Mouse (Mus musculus) layer of hippocampus, adult 18-20 months (tissue): ENCODE results near the gene Atg3. TPM values are rescaled to one million over a fixed set of nuclear protein-coding genes. Genes with fewer than 3 reads are reported as not detected.

Experiments
- DNase-seq, 2 experiments: peaks; one replicate each; pipeline ENCODE4 v3.0.0; 2022; ENCODE audit warnings: low spot score in 2 of 2
- total RNA-seq, 2 experiments: library from RNA; stranded (reverse); gene quantifications; 2 replicates each; pipeline ENCODE4 v1.2.3; 2021

Gene Atg3
- total RNA-seq, 2 experiments from 2014 or later: 42.3 to 42.7 TPM

- DNase-seq: no peak
These were observed 45.9 kb downstream of the Atg3 start for GRCm38 (mm10) chr16:45204438-45204837.

GRCm38 (mm10) chr16:45204859-45205670 lies 46.5 kb downstream of the Atg3 start:
- DNase-seq: no peak

GRCm38 (mm10) chr16:45222016-45222415 lies 63.4 kb downstream of the Atg3 start:
- DNase-seq: no peak

GRCm38 (mm10) chr16:45222771-45223170 lies 64.2 kb downstream of the Atg3 start:
- no peak for DNase-seq

GRCm38 (mm10) chr16:45223648-45224388 lies 65.2 kb downstream of the Atg3 start, which contains the start of gene Btla:
Btla (plus strand) TSS chr16:45224315.
- no peak for DNase-seq

- DNase-seq: no peak
These were observed 65.9 kb downstream of the Atg3 start for GRCm38 (mm10) chr16:45224431-45225008.

DNA sequence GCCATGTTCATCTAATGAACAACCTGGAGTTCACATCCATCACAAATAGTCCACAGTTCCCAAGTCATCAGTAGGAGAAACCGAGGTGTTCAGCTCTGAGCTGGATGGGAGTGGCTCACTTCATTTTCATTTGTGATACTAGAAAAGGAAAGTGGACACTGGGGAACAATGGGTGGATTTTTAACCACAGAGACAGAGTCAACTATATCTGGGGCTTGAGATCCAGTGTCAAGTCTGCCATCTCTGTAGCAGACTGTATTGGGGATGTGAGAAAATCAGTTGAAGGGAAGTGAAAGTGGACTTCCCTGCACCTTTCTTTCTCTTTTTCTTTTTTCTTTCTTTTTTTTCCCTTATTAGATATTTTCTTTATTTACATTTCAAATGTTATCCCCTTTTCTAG lies 68.4 kb downstream of the Atg3 start:
- DNase-seq: no peak

- DNase-seq: no peak
These were observed 72.7 kb downstream of the Atg3 start for GRCm38 (mm10) chr16:45231296-45231695.

DNA sequence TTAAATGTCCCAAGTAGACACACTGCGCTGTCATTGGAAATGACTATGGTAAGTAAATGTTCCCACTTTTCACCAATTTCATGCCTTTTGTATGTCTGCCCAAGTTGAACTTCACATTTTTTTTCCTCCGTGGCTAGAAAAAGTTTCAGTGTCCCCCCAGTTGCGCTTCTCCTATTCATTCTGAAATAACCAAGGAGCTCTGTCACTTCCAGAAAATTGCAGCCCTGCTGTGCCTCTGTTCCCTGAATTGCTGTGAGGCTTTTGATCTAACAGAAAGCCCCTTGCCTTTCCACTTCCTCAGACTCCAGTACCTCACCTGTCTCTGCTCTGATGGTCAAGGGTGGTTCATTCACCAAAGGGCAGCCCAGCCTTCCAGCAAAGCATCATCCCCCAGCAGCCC lies 74.4 kb downstream of the Atg3 start:
- DNase-seq: no peak

Other genes with a start within 250 kb of the Atg3 start
- gene Cd200r3, start 215.1 kb upstream of the Atg3 start, total RNA-seq: not detected
- gene Ccdc80, start 65.4 kb upstream of the Atg3 start, total RNA-seq: 1 to 10 TPM; 1.9 to 3.1 TPM
- gene Slc35a5, start 79 bp upstream of the Atg3 start, total RNA-seq: 10 to 100 TPM; 49.0 to 58.3 TPM
- under 1 TPM; 0.28 to 0.35 TPM for gene Btla, start 65.5 kb downstream of the Atg3 start, total RNA-seq